Mouse (Mus musculus) adrenal gland, adult 2 months (tissue): Measurements from ENCODE around the gene Mex3d. TPM values are rescaled to one million over a fixed set of nuclear protein-coding genes. Genes with fewer than 3 reads are reported as not detected.

Experiments used
- DNase-seq: peaks from one replicate; pipeline ENCODE4 v3.0.0; 2021
- microRNA-seq, 2 experiments: library from miRNA; unstranded; fragments of <30 nt; microRNA quantifications; one replicate each; pipeline ENCODE4 v1.2.0; 2021
- polyA plus RNA-seq: library from polyadenylated mRNA; depleted of rRNA; stranded (reverse); fragments of >200 nt; gene quantifications from 2 replicates; pipeline ENCODE4 v1.2.3, GENCODE M21; 2012; rRNA removed
- total RNA-seq, 2 experiments: library from RNA; stranded (reverse); gene quantifications; 2 replicates each; pipeline ENCODE4 v1.2.3; 2021

Gene Mex3d
- total and polyA plus RNA-seq, 3 experiments = 19.2 to 60.7 (median 19.5) TPM

GRCm38 (mm10) chr10:80331636-80332524 lies 55.6 kb downstream of the Mex3d start:
- no peak for DNase-seq

GRCm38 (mm10) chr10:80330888-80331287 lies 56.6 kb downstream of the Mex3d start:
- DNase-seq = no peak

Small RNA genes lying within 50 kb of the gene (microRNA-seq; reads per million reads assigned to microRNA genes)
- gene Gm22721 = 0 reads per million in 2 experiments

Other genes starting within 250 kb of the Mex3d start
- 100 to 1,000 TPM; 654 to 778 TPM for gene Atp5d, start 249.0 kb downstream of the Mex3d start, total RNA-seq
- gene Atp5d, start 249.0 kb downstream of the Mex3d start, polyA plus RNA-seq = 5,895 and 6,727 TPM in 2 replicates
- 100 to 1,000 TPM in 1 of 2 experiments, 10 to 100 TPM in 1; 74.5 to 118 TPM for gene Cbarp, start 246.8 kb downstream of the Mex3d start, total RNA-seq
- gene Cbarp, start 246.8 kb downstream of the Mex3d start, polyA plus RNA-seq = 84.3 and 84.6 TPM in 2 replicates
- 100 to 1,000 TPM in 1 of 2 experiments, 10 to 100 TPM in 1; 75.8 to 115 TPM for gene Midn, start 239.4 kb downstream of the Mex3d start, total RNA-seq
- 233 and 269 TPM in 2 replicates for gene Midn, start 239.4 kb downstream of the Mex3d start, polyA plus RNA-seq
- 10 to 100 TPM; 30.6 to 77.0 TPM for gene Cirbp, start 221.7 kb downstream of the Mex3d start, total RNA-seq
- 108 and 152 TPM in 2 replicates for gene Cirbp, start 221.7 kb downstream of the Mex3d start, polyA plus RNA-seq
- gene 1600002K03Rik, start 214.7 kb downstream of the Mex3d start, total RNA-seq = 10 to 100 TPM; 14.0 to 21.7 TPM
- gene 1600002K03Rik, start 214.7 kb downstream of the Mex3d start, polyA plus RNA-seq = 25.9 and 34.5 TPM in 2 replicates
- 1 to 10 TPM; 1.8 to 5.2 TPM for gene Efna2, start 208.2 kb downstream of the Mex3d start, total RNA-seq
- gene Efna2, start 208.2 kb downstream of the Mex3d start, polyA plus RNA-seq = 10.2 and 15.6 TPM in 2 replicates
- gene Mum1, start 161.2 kb downstream of the Mex3d start, total RNA-seq = 10 to 100 TPM; 13.5 to 24.4 TPM
- gene Mum1, start 161.2 kb downstream of the Mex3d start, polyA plus RNA-seq = 23.0 and 24.6 TPM in 2 replicates
- 100 to 1,000 TPM; 295 to 337 TPM for gene Ndufs7, start 138.5 kb downstream of the Mex3d start, total RNA-seq
- 1,122 and 1,204 TPM in 2 replicates for gene Ndufs7, start 138.5 kb downstream of the Mex3d start, polyA plus RNA-seq
- 100 to 1,000 TPM; 246 to 281 TPM for gene Gamt, start 126.6 kb downstream of the Mex3d start, total RNA-seq
- 820 and 833 TPM in 2 replicates for gene Gamt, start 126.6 kb downstream of the Mex3d start, polyA plus RNA-seq
- gene Dazap1, start 126.2 kb downstream of the Mex3d start, total RNA-seq = 100 to 1,000 TPM in 1 of 2 experiments, 10 to 100 TPM in 1; 72.1 to 101 TPM
- gene Dazap1, start 126.2 kb downstream of the Mex3d start, polyA plus RNA-seq = 102 and 119 TPM in 2 replicates
- 1,000 to 10,000 TPM; 1,320 to 1,332 TPM for gene Rps15, start 95.2 kb downstream of the Mex3d start, total RNA-seq
- 1,020 and 1,031 TPM in 2 replicates for gene Rps15, start 95.2 kb downstream of the Mex3d start, polyA plus RNA-seq
- 1 to 10 TPM in 1 of 2 experiments, under 1 TPM in 1; 0.72 to 3.0 TPM for gene Apc2, start 91.7 kb downstream of the Mex3d start, total RNA-seq
- gene Apc2, start 91.7 kb downstream of the Mex3d start, polyA plus RNA-seq = 2.5 and 4.0 TPM in 2 replicates
- 10 to 100 TPM; 21.6 to 32.5 TPM for gene 2310011J03Rik, start 67.1 kb downstream of the Mex3d start, total RNA-seq
- gene 2310011J03Rik, start 67.1 kb downstream of the Mex3d start, polyA plus RNA-seq = 57.0 and 61.7 TPM in 2 replicates
- 1 to 10 TPM; 1.8 to 3.4 TPM for gene Pcsk4, start 58.2 kb downstream of the Mex3d start, total RNA-seq
- gene Pcsk4, start 58.2 kb downstream of the Mex3d start, polyA plus RNA-seq = 15.9 and 19.6 TPM in 2 replicates
- gene Reep6, start 57.7 kb downstream of the Mex3d start, total RNA-seq = 10 to 100 TPM; 11.1 to 15.6 TPM
- 11.3 and 15.7 TPM in 2 replicates for gene Reep6, start 57.7 kb downstream of the Mex3d start, polyA plus RNA-seq
- gene Adamtsl5, start 39.2 kb downstream of the Mex3d start, total RNA-seq = 10 to 100 TPM in 1 of 2 experiments, 1 to 10 TPM in 1; 8.0 to 10.3 TPM
- 35.1 and 41.5 TPM in 2 replicates for gene Adamtsl5, start 39.2 kb downstream of the Mex3d start, polyA plus RNA-seq
- under 1 TPM; 0.14 to 0.45 TPM for gene Plk5, start 31.2 kb downstream of the Mex3d start, total RNA-seq
- 1.5 and 2.6 TPM in 2 replicates for gene Plk5, start 31.2 kb downstream of the Mex3d start, polyA plus RNA-seq
- 100 to 1,000 TPM; 125 to 146 TPM for gene Mbd3, start 11.9 kb upstream of the Mex3d start, total RNA-seq
- gene Mbd3, start 11.9 kb upstream of the Mex3d start, polyA plus RNA-seq = 158 and 165 TPM in 2 replicates
- 1,000 to 10,000 TPM in 1 of 2 experiments, 100 to 1,000 TPM in 1; 714 to 1,027 TPM for gene Uqcr11, start 19.2 kb upstream of the Mex3d start, total RNA-seq
- 2,955 and 2,958 TPM in 2 replicates for gene Uqcr11, start 19.2 kb upstream of the Mex3d start, polyA plus RNA-seq
- gene Tcf3, start 46.0 kb upstream of the Mex3d start, total RNA-seq = 10 to 100 TPM; 46.6 to 55.4 TPM
- gene Tcf3, start 46.0 kb upstream of the Mex3d start, polyA plus RNA-seq = 148 and 152 TPM in 2 replicates
- gene Onecut3, start 107.2 kb upstream of the Mex3d start, total RNA-seq = not detected
- gene Onecut3, start 107.2 kb upstream of the Mex3d start, polyA plus RNA-seq = not detected in 2 replicates
- 1 to 10 TPM in 1 of 2 experiments, under 1 TPM in 1; 0.52 to 1.1 TPM for gene Atp8b3, start 151.5 kb upstream of the Mex3d start, total RNA-seq
- 0.16 and 0.21 TPM in 2 replicates for gene Atp8b3, start 151.5 kb upstream of the Mex3d start, polyA plus RNA-seq
- 10 to 100 TPM; 37.1 to 41.8 TPM for gene Rexo1, start 173.9 kb upstream of the Mex3d start, total RNA-seq
- 88.8 and 105 TPM in 2 replicates for gene Rexo1, start 173.9 kb upstream of the Mex3d start, polyA plus RNA-seq
- 10 to 100 TPM in 1 of 2 experiments, 1 to 10 TPM in 1; 9.6 to 10.6 TPM for gene Klf16, start 189.7 kb upstream of the Mex3d start, total RNA-seq
- 39.5 and 48.0 TPM in 2 replicates for gene Klf16, start 189.7 kb upstream of the Mex3d start, polyA plus RNA-seq
- gene Abhd17a, start 202.7 kb upstream of the Mex3d start, total RNA-seq = 100 to 1,000 TPM in 1 of 2 experiments, 10 to 100 TPM in 1; 86.5 to 104 TPM
- 613 and 625 TPM in 2 replicates for gene Abhd17a, start 202.7 kb upstream of the Mex3d start, polyA plus RNA-seq
- 10 to 100 TPM; 55.9 to 68.7 TPM for gene Scamp4, start 215.2 kb upstream of the Mex3d start, total RNA-seq
- gene Scamp4, start 215.2 kb upstream of the Mex3d start, polyA plus RNA-seq = 161 and 190 TPM in 2 replicates
- 1 to 10 TPM; 2.0 to 4.0 TPM for gene Adat3, start 215.2 kb upstream of the Mex3d start, total RNA-seq
- gene Adat3, start 215.2 kb upstream of the Mex3d start, polyA plus RNA-seq = 31.5 and 33.0 TPM in 2 replicates
- gene Gm49322, start 218.4 kb upstream of the Mex3d start, total RNA-seq = 1 to 10 TPM; 1.3 to 1.4 TPM
- 2.2 and 2.3 TPM in 2 replicates for gene Gm49322, start 218.4 kb upstream of the Mex3d start, polyA plus RNA-seq
- gene Csnk1g2, start 235.2 kb upstream of the Mex3d start, total RNA-seq = 100 to 1,000 TPM; 110 to 133 TPM
- 241 and 255 TPM in 2 replicates for gene Csnk1g2, start 235.2 kb upstream of the Mex3d start, polyA plus RNA-seq